Mouse (Mus musculus) stomach, embryonic 14.5 days (tissue): ENCODE measurements at regions not wholly inside any gene's neighbourhood (a gene's known extent, or its start where the extent isn't known, plus 50 kb on each side); places are given as distances from the start of the nearest gene placed in this dataset.
"Not testable (repeated sequence)": the region's sequence is repeated elsewhere in the genome, so short reads cannot be mapped to it uniquely, and the experiment has no call there.

ENCODE experiments used
- ATAC-seq: fragments of 200-750 bp; cut with Nextera tagmentation; 2 replicates; pipeline ENCODE4 v1.8.0; 2017; ENCODE audit warnings: low read depth, moderate TSS enrichment; ENCODE audit not compliant: insufficient number of reproducible peaks, insufficient read depth, low FRiP score
- H3K27ac ChIP-seq: fragments of 300-500 bp; sonication (generic); 2 replicates; pipeline ENCODE4 v1.5.1; 2014; ENCODE audit warnings: mild to moderate bottlenecking, low read length, moderate library complexity, mixed read lengths
- H3K27me3 ChIP-seq: fragments of 300-500 bp; sonication (generic); 2 replicates; pipeline ENCODE4 v1.6.1; 2014; ENCODE audit warnings: low read length, control low read depth, mixed read lengths; ENCODE audit not compliant: control insufficient read depth, insufficient read depth
- H3K36me3 ChIP-seq: fragments of 300-500 bp; sonication (generic); 2 replicates; pipeline ENCODE4 v1.6.1; 2014; ENCODE audit warnings: mild to moderate bottlenecking, control low read depth, low read length, moderate library complexity, mixed read lengths; ENCODE audit not compliant: control insufficient read depth, insufficient read depth
- H3K4me1 ChIP-seq: fragments of 300-500 bp; sonication (generic); 2 replicates; pipeline ENCODE4 v1.6.1; 2014; ENCODE audit warnings: low read length, control low read depth, mixed read lengths; ENCODE audit not compliant: control insufficient read depth, insufficient read depth
- H3K4me2 ChIP-seq: fragments of 300-500 bp; sonication (generic); replicated peaks from 2 replicates; pipeline ENCODE4 v1.6.1; 2014; ENCODE audit warnings: low read depth, low read length, control low read depth
- H3K4me3 ChIP-seq: fragments of 300-500 bp; sonication (generic); 2 replicates; pipeline ENCODE4 v1.5.1; 2014; ENCODE audit warnings: low read depth, low read length, control low read depth
- H3K9ac ChIP-seq: fragments of 300-500 bp; sonication (generic); replicated peaks from 2 replicates; pipeline ENCODE4 v1.6.1; 2014; ENCODE audit warnings: low read depth, mild to moderate bottlenecking, control low read depth, low read length, moderate library complexity, mixed read lengths
- H3K9me3 ChIP-seq: fragments of 300-500 bp; sonication (generic); 2 replicates; pipeline ENCODE4 v1.6.1; 2016; ENCODE audit warnings: low read depth, low read length, control low read depth; ENCODE audit not compliant: control insufficient read depth
- WGBS: fragments of 180-500 bp; shearing (Covaris S2); extraction: QIAGEN DNeasy Blood & Tissue Kit; methylation state at CpG from one replicate; pipeline ENCODE4 v1.1.7; 2014; 5-methylcytosine and 5-hydroxymethylcytosine counted together

DNA sequence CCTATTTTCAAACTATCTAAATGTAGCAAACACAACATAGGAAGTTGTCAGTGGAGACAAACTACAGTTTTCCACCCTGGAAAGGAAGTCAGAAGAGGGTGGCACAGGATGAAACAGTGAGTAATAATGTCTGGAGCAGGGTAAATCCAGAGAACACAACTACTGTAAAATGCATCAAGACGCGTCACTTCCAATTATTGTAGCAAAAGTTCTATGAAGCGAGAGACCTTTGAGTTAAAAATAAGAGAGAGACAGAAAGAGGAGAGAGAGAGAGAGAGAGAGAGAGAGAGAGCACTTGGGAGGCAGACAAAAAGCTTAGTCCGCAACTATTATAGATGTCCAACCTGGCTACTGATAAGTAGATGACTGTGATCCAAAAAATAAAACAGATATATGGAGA is 473.1 kb upstream of the Arid1b start:
- no peak overlapping the region for H3K4me3 ChIP-seq
- no peaks in the 10 kb centered on the region for H3K9me3 ChIP-seq
- no peaks in the 10 kb centered on the region for H3K36me3 ChIP-seq
- no peak overlapping the region for H3K9ac ChIP-seq
- H3K4me2 ChIP-seq = no peak overlapping the region
- no peak for ATAC-seq
- 88% methylated on average over 4 of the region's 4 CpGs for WGBS
- H3K27ac ChIP-seq = no peak overlapping the region
- no peaks in the 10 kb centered on the region for H3K27me3 ChIP-seq
- no peaks in the 10 kb centered on the region for H3K4me1 ChIP-seq

DNA sequence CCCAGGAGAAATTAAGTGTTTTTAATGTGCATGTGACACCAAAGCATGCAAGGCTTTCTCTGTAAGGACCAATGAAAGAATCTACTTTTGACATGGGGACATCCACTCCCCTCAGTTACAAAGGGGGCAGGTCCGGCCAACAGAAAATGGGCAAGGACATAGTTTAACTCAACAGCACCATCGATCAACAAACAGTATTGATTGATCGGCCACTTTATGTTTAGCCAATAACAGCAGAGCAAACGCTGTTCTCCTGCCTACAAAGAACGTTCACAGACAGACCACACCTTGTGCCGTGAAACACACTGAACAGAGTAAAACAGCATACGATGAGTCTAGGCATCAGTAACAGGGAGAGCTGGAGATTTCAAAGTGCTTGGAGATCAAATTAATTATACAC is 467.7 kb upstream of the Arid1b start:
- Histone ChIP-seq H3K27me3 (no peaks in the 10 kb centered on the region), H3K27ac (no peak overlapping the region), H3K4me2 (no peak overlapping the region), H3K36me3 (no peaks in the 10 kb centered on the region), H3K4me1 (no peaks in the 10 kb centered on the region), H3K9me3 (no peaks in the 10 kb centered on the region), H3K4me3 (no peak overlapping the region), H3K9ac (no peak overlapping the region)
- no peak for ATAC-seq
- WGBS = 67% methylated on average over 7 of the region's 7 CpGs

DNA sequence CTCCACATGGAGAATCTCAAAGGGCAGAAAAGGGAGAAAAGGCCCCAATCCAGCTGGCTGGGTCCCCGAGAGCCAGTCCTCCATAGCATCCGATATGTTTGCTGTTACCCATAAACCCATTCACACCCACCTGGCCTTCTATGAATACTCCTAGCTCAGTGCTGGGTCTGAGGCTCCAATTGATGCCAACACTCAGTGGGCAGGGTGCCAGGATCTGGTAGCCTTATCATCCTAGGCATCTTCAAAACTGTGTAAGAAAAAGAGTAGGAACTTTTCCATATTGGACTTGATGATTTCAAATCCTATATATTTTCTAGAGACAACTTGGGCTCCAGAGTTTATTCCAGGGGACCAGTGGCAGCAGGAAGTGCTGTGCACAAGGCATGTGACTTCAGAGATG is 462.0 kb upstream of the Arid1b start:
- 89% methylated on average over 2 of the region's 2 CpGs for WGBS
- Histone ChIP-seq H3K4me3 (no peak overlapping the region), H3K36me3 (no peaks in the 10 kb centered on the region), H3K4me1 (no peaks in the 10 kb centered on the region), H3K9ac (no peak overlapping the region), H3K27me3 (no peaks in the 10 kb centered on the region), H3K4me2 (no peak overlapping the region), H3K27ac (no peak overlapping the region), H3K9me3 (no peaks in the 10 kb centered on the region)
- no peak for ATAC-seq

DNA sequence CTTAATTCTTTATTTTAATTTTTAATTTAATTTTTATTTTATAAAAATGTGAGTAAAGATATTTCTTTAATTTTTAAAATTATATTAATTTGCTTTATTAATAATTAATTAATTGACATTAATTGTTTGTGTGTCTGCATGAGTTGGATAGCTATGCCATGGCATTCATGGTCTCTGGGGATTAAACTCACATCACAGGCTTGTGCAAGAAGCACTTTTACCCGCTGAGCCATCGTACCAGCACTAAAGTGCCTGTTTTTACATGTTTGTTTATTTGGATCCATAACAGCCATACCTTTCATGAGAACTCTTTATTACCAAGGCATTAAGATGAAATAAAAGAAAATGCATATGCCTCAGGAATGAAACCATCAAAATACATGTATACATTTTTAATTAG is 453.7 kb upstream of the Arid1b start:
- WGBS = 87% methylated on average over 2 of the region's 2 CpGs
- Histone ChIP-seq H3K27me3 (no peaks in the 10 kb centered on the region), H3K4me2 (no peak overlapping the region), H3K27ac (no peak overlapping the region), H3K4me3 (no peak overlapping the region), H3K4me1 (no peaks in the 10 kb centered on the region), H3K36me3 (no peaks in the 10 kb centered on the region), H3K9ac (no peak overlapping the region), H3K9me3 (no peaks in the 10 kb centered on the region)
- no peak for ATAC-seq

DNA sequence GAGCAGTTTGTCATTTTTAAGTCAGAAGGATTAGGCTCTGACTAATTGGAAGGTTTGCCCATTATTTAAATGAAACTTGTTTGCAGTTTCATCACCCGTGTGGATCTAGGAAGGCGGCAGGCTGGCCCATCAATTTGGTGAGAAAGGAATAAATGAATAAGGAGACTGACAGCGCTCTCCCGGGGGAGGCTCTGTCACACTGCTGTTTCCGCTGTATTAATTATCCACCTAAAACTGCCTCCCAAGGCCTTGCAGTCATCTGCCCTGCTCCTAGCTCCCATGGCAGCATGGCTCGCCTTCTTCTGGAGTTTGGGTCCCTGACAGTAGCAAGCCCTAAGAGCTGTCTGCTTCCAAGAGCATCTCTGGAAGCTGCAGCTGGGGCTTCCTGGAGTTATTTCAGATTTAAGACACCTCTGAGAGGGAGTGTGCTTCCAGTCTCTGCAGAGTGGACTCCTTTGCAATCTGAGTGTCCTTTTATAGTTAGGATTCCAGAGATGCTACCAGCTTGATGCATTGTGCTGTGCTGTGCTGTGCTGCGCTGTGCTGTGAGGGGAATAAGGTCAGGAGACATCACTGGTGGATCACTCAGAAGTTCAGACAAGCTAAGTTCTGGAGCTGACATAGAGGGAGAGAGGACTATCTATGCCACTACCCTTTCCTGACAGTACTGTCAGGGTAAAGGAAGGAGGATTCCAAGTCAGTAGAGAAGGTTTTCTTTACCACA is 452.9 kb upstream of the Arid1b start:
- Histone ChIP-seq H3K4me1 (no peaks in the 10 kb centered on the region), H3K27ac (no peak overlapping the region), H3K27me3 (no peaks in the 10 kb centered on the region), H3K4me2 (no peak overlapping the region), H3K9ac (no peak overlapping the region), H3K4me3 (no peak overlapping the region), H3K36me3 (no peaks in the 10 kb centered on the region), H3K9me3 (no peaks in the 10 kb centered on the region)
- WGBS = 40% methylated on average over 7 of the region's 7 CpGs
- ATAC-seq = no peak

DNA sequence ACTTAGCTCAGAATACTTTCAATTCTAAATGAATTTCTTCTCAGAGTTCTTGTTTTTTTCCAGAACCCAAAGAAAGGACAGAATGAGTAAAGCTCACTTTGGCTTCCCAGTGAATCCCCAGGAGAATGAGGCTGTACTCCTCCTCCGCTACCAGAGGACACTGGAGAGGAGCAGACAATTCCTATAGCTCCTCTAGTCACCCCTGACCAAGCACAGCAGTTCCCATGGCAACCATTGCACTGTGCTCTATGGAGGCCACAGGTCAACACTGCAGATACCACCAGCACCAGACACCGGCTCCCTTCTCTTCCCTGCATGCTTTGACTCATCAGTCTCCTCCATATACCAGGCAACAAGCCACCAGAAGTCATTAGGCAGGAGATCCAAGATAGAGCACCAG is 447.6 kb upstream of the Arid1b start:
- WGBS = 53% methylated on average over 2 of the region's 2 CpGs
- no peaks in the 10 kb centered on the region for H3K36me3 ChIP-seq
- no peaks in the 10 kb centered on the region for H3K4me1 ChIP-seq
- no peak overlapping the region for H3K4me3 ChIP-seq
- H3K27ac ChIP-seq = no peak overlapping the region
- H3K27me3 ChIP-seq = no peaks in the 10 kb centered on the region
- no peak overlapping the region for H3K4me2 ChIP-seq
- H3K9ac ChIP-seq = no peak overlapping the region
- no peak for ATAC-seq
- H3K9me3 ChIP-seq = no peaks in the 10 kb centered on the region

DNA sequence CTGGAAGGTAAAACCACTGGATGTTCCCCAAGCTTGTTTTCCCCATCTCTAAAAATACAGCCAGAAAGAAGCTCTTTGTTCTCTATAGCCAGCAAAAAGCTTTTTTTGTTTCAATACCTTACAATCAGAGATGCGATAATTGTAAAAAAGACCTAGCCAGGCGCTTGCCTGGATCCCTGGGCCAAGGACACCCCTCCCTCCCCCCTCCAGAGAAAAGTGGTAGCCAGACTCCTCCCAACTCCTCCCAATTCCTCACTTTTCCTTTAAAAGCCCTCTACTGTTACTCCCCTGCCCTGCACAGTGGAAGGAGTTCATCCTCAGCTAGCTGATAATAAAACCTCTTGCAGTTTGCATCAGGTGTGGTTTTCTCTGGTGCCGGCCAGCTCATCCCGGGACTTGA is 441.1 kb upstream of the Arid1b start:
- ATAC-seq, H3K36me3 ChIP-seq, H3K27me3 ChIP-seq, H3K9me3 ChIP-seq, H3K4me2 ChIP-seq, H3K4me1 ChIP-seq, H3K4me3 ChIP-seq, H3K9ac ChIP-seq, H3K27ac ChIP-seq: not testable (repeated sequence)
- WGBS = 73% methylated on average over 4 of the region's 4 CpGs

DNA sequence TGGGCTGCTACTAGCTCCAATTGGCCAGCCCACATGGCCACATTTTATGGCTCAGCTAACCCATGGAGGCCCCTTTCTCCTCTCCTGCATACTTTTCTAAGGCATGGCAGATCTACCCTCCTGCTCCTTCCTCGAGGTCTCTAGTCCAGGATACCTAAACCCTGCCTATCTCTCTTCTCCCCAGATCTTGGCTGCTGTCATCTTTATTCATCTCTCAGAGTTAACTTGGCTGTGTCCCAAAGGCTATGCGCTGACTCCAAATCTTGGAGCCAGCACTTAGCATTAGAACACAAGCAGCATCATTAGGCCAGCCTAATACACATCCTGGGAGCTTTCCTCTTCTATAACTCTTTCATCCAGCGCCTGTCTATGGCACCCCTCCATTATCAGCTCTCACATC is 430.5 kb upstream of the Arid1b start:
- H3K27ac ChIP-seq = no peak overlapping the region
- H3K4me1 ChIP-seq = peaks cover 4% of the 10 kb centered on the region; the same call in 1 of the 2 replicates
- H3K36me3 ChIP-seq = no peaks in the 10 kb centered on the region
- no peak overlapping the region for H3K4me2 ChIP-seq
- no peak for ATAC-seq
- WGBS = 50% methylated on average over 3 of the region's 3 CpGs
- H3K4me3 ChIP-seq = no peak overlapping the region
- no peak overlapping the region for H3K9ac ChIP-seq
- no peaks in the 10 kb centered on the region for H3K9me3 ChIP-seq
- H3K27me3 ChIP-seq = no peaks in the 10 kb centered on the region

DNA sequence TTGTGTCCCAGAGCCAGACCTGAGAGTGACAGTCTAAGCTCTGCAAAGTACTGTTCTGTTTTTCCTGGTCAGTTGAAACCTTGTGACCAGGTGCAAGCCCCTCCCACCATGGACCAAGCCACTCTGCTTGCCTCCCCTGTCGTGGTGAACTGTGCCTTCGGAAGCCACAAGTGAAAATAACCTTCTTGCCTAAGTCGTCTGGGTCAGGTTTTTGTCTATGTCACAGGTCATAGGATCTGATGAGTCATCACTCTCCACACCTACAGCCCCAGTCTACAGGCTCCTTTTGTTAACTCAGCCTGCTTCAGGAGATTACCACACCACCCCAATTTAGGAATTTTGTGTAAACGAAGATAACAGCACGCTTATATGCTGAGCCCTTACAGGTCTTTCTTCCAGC is 417.2 kb upstream of the Arid1b start:
- Histone ChIP-seq H3K36me3 (no peaks in the 10 kb centered on the region), H3K9ac (no peak overlapping the region), H3K27ac (no peak overlapping the region), H3K9me3 (no peaks in the 10 kb centered on the region), H3K27me3 (no peaks in the 10 kb centered on the region), H3K4me1 (no peaks in the 10 kb centered on the region), H3K4me3 (no peak overlapping the region), H3K4me2 (no peak overlapping the region)
- 42% methylated on average over 5 of the region's 5 CpGs for WGBS
- no peak for ATAC-seq
